Mouse (Mus musculus) ES-E14 (cell line): ENCODE results near the gene Rmnd5b.

Experiments
- CHD2 ChIP-seq: IDR thresholded peaks from 2 replicates; pipeline ENCODE4 v1.6.1; 2014; ENCODE audit warnings: mild to moderate bottlenecking, low read depth, low read length, inconsistent platforms
- HCFC1 ChIP-seq: IDR thresholded peaks from 2 replicates; pipeline ENCODE4 v1.6.1; 2012; ENCODE audit warnings: low read length, inconsistent platforms, borderline replicate concordance; ENCODE audit not compliant: insufficient read depth
- MAFK ChIP-seq: IDR thresholded peaks from 2 replicates; pipeline ENCODE4 v1.6.1; 2014; ENCODE audit warnings: mild to moderate bottlenecking, low read depth, low read length, inconsistent platforms; ENCODE audit not compliant: insufficient read depth
- ZC3H11A ChIP-seq: IDR thresholded peaks from 2 replicates; pipeline ENCODE4 v1.6.1; 2012; ENCODE audit warnings: low read depth, mild to moderate bottlenecking, inconsistent platforms, low read length, borderline replicate concordance
- ZNF384 ChIP-seq: IDR thresholded peaks from 2 replicates; pipeline ENCODE4 v1.6.1; 2012; ENCODE audit warnings: low read depth, low read length, inconsistent platforms

DNA sequence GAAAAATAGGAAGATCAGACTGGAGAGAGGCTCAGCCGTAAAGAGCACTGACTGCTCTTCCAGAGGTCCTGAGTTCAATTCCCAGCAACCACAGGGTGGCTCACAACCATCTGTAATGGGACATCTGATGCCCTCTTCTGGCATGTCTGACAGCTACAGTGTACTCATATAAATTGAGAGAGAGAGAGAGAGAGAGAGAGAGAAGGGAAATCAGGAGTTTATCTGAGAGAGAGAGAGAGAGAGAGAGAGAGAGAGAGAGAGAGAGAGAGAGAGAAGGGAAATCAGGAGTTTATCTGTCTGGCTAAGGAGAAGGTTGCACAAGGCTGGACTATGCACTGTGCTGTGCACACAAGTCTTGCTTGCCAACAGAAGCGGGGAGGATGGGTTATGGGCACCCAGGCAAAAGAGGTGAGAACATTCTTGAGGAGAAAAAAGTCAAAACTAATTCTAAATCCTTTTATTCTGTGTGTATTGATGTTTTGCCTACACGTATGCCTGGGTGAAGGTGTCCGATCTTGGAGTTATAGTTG is 17.3 kb upstream of the Rmnd5b start:
- TF ChIP-seq CHD2 (no peak), HCFC1 (no peak), ZNF384 (no peak), ZC3H11A (no peak), MAFK (no peak)
